Mouse (Mus musculus): ENCODE data around the gene Epop. TPM values are rescaled to one million over a fixed set of nuclear protein-coding genes. Genes with fewer than 3 reads are reported as not detected.

The Epop gene
- 5.4 and 70.5 TPM in 2 replicates for polyA plus RNA-seq (2021; fragmentation: Nextera tagmentation)
- long read RNA-seq, experiment 1, transcript Epop-201 (1 exons, 2,314 nt): major isoform, 15 of 16 reads
- long read RNA-seq, experiment 1, partial matches to known transcripts: 0 of 16 reads
- long read RNA-seq, experiment 1, other reads (novel, unspliced or antisense): 1 of 16 reads
- long read RNA-seq, experiment 2, transcript Epop-201 (1 exons, 2,314 nt): major isoform, 13 of 14 reads
- long read RNA-seq, experiment 2, partial matches to known transcripts: 0 of 14 reads
- long read RNA-seq, experiment 2, other reads (novel, unspliced or antisense): 1 of 14 reads

DNA sequence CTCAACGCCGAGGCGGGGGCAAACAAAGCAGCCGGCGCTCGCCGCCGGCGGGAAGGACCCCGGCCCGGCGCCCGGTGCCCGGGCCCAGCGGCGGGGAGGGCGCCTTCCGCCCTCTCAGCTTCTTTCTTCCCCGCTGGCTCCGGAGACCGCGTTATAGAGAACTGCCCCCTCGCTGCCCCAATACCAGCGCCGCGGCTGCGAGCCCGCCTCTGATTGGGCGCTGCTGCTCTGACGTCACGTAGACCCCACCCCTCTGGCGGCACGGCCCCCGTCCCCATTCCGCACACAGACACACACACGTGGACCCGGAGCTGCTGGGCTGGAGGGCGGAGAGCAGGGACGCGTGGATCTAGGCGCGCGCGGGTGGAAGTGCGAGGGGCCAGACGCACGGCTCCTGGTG, at the start of gene Epop:
Gene Epop, minus strand, starts transcription at position 127 of the 400 bp plus-strand sequence.

DNA sequence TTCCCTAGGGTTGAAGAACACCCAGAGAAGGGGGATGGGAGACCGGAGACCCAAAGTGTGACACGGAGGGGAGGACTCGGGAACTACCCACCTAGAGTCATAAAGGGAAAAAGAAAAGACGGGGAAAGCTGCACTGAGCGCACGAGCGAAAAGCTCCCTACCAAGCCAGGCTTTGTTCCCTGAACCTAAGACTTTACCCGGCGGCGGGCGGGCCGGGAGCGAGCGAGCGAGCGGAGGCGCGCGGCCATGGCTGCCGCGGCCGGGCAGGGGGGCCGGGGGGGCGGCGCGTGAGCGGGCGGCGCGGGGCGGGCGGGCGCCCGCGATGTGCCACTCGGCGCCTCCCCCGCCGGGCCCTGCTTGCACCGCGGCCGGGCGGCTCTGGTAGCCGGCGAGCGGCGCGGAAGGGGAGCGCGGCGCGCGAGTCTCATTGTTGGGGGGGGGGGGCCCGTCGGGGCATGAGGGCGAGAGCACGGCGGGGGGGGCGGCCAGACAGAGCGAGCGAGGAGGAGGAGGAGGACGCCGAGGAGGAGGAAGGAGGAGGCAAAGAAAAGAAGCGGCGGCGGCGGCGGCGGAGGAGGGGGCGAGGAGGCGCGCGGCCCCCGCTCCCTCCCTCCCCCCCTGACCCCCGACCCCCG, 33.5 kb upstream of the Epop start, which contains the start of gene Mllt6:
Gene Mllt6, plus strand, starts transcription at position 522 of the 635 bp plus-strand sequence.

Other genes with a start within 250 kb of the Epop start
- gene Arhgap23, start 214.2 kb downstream of the Epop start, polyA plus RNA-seq (2021; fragmentation: Nextera tagmentation): 7.0 and 20.0 TPM in 2 replicates
- 0.08 TPM in 1 of 2 replicates, not detected in the other for gene 4933428G20Rik, start 129.4 kb downstream of the Epop start, polyA plus RNA-seq (2021; fragmentation: Nextera tagmentation)
- gene Srcin1, start 53.5 kb downstream of the Epop start, polyA plus RNA-seq (2021; fragmentation: Nextera tagmentation): 5.1 and 15.8 TPM in 2 replicates
- gene Mllt6, start 33.7 kb upstream of the Epop start, polyA plus RNA-seq (2021; fragmentation: Nextera tagmentation): 4.9 and 7.0 TPM in 2 replicates
- gene Cisd3, start 56.1 kb upstream of the Epop start, polyA plus RNA-seq (2021; fragmentation: Nextera tagmentation): 79.1 and 82.1 TPM in 2 replicates
- gene Pcgf2, start 70.8 kb upstream of the Epop start, polyA plus RNA-seq (2021; fragmentation: Nextera tagmentation): 3.4 and 5.3 TPM in 2 replicates
- 369 and 399 TPM in 2 replicates for gene Psmb3, start 73.7 kb upstream of the Epop start, polyA plus RNA-seq (2021; fragmentation: Nextera tagmentation)
- 2.9 and 3.2 TPM in 2 replicates for gene Pip4k2b, start 115.0 kb upstream of the Epop start, polyA plus RNA-seq (2021; fragmentation: Nextera tagmentation)
- gene Cwc25, start 136.9 kb upstream of the Epop start, polyA plus RNA-seq (2021; fragmentation: Nextera tagmentation): 7.0 and 7.1 TPM in 2 replicates
- gene 1700001P01Rik, start 146.2 kb upstream of the Epop start, polyA plus RNA-seq (2021; fragmentation: Nextera tagmentation): 0.40 TPM in 1 of 2 replicates, not detected in the other
- gene Rpl23, start 152.7 kb upstream of the Epop start, polyA plus RNA-seq (2021; fragmentation: Nextera tagmentation): 578 and 861 TPM in 2 replicates
- 49.7 and 74.1 TPM in 2 replicates for gene Lasp1, start 169.3 kb upstream of the Epop start, polyA plus RNA-seq (2021; fragmentation: Nextera tagmentation)
- 92.0 and 101 TPM in 2 replicates for gene B230217C12Rik, start 211.1 kb upstream of the Epop start, polyA plus RNA-seq (2021; fragmentation: Nextera tagmentation)

Data from left cerebral cortex, adult 6 months (tissue).